7 mouse cellular contexts compared by ENCODE assay signal in genomic region chr7:64057873-64058272, GRCm38 (mm10).
DNase-seq lines count a peak whose midpoint lies in the region; ATAC-seq and TF ChIP-seq lines count a peak whose summit lies in the region.

No protein-coding gene starts in this region.

- no peak overlapping the region for H3K27ac ChIP-seq in forebrain, postnatal 0 days (ENCODE audit: low read depth, low read length)
- H3K27ac ChIP-seq in intestine, postnatal 0 days (ENCODE audit: low read depth, low read length): 0 out of 2 replicates have a peak overlapping the region, but pooled peaks have one; percentile 21
- no peak overlapping the region for H3K27ac ChIP-seq in midbrain, embryonic 16.5 days (ENCODE audit: low read length)

- H3K27me3 ChIP-seq in forebrain, postnatal 0 days (ENCODE audit: insufficient read depth, low read length): no peaks in the 10 kb centered on the region
- H3K27me3 ChIP-seq in intestine, postnatal 0 days (replicated peaks; ENCODE audit: control insufficient read depth, insufficient read depth, low read length): no peaks in the 10 kb centered on the region
- no peaks in the 10 kb centered on the region for H3K27me3 ChIP-seq in midbrain, embryonic 16.5 days (ENCODE audit: control insufficient read depth, insufficient read depth, low read depth, low read length)

- peak; percentile 69 for DNase-seq in ES-CJ7 (ENCODE audit: low read depth, low spot score)
- no peak for DNase-seq in forebrain, postnatal 0 days
- DNase-seq in cerebellum, postnatal 14 days: no peak
- no peak for DNase-seq in layer of hippocampus, postnatal 14 days (ENCODE audit: low spot score in 2 of 2)

- H3K4me3 ChIP-seq in forebrain, postnatal 0 days (ENCODE audit: low read depth, low read length): no peak overlapping the region
- H3K4me3 ChIP-seq in intestine, postnatal 0 days (ENCODE audit: low read depth, low read length): no peak overlapping the region
- H3K4me3 ChIP-seq in midbrain, embryonic 16.5 days (ENCODE audit: low read depth, low read length): no peak overlapping the region

- H3K4me2 ChIP-seq in forebrain, postnatal 0 days (ENCODE audit: low read depth): no peak overlapping the region
- H3K4me2 ChIP-seq in intestine, postnatal 0 days (replicated peaks; ENCODE audit: low read depth): peak overlapping the region; percentile 44
- H3K4me2 ChIP-seq in midbrain, embryonic 16.5 days (ENCODE audit: low read length): no peak overlapping the region

- no peaks in the 10 kb centered on the region for H3K4me1 ChIP-seq in forebrain, postnatal 0 days (ENCODE audit: insufficient read depth)
- no peaks in the 10 kb centered on the region for H3K4me1 ChIP-seq in intestine, postnatal 0 days (replicated peaks; ENCODE audit: control insufficient read depth, insufficient read depth, low read length)
- no peaks in the 10 kb centered on the region for H3K4me1 ChIP-seq in midbrain, embryonic 16.5 days (ENCODE audit: control insufficient read depth, insufficient read depth, low read length)

- ATAC-seq in CD4-positive, CD25-positive, alpha-beta regulatory T cell, adult 4 months: peak; percentile 70
- peak; percentile 62; the same call in 1 of the 2 replicates for ATAC-seq in forebrain, postnatal 0 days
- peak; percentile 99 for ATAC-seq in intestine, postnatal 0 days
- ATAC-seq in midbrain, embryonic 16.5 days: peak; percentile 67; the same call in 1 of the 2 replicates

- TF ChIP-seq CTCF in forebrain, postnatal 0 days (IDR thresholded peaks at IDR 0.05; ENCODE audit: low read depth): peak; percentile 46
- TF ChIP-seq CTCF in intestine, postnatal 0 days (IDR thresholded peaks at IDR 0.05; ENCODE audit: low read depth): peak; percentile 60

- WGBS in forebrain, postnatal 0 days: 74% methylated on average over 4 of the region's 4 CpGs
- WGBS in intestine, postnatal 0 days: 31% methylated on average over 4 of the region's 4 CpGs
- 59% methylated on average over 4 of the region's 4 CpGs for WGBS in midbrain, embryonic 16.5 days

- H3K36me3 ChIP-seq in forebrain, postnatal 0 days (ENCODE audit: insufficient read depth): no peaks in the 10 kb centered on the region
- no peaks in the 10 kb centered on the region for H3K36me3 ChIP-seq in intestine, postnatal 0 days (ENCODE audit: control insufficient read depth, insufficient read depth)
- no peaks in the 10 kb centered on the region for H3K36me3 ChIP-seq in midbrain, embryonic 16.5 days (ENCODE audit: control insufficient read depth, insufficient read depth, low read length)

- H3K9ac ChIP-seq in forebrain, postnatal 0 days: no peak overlapping the region
- no peak overlapping the region for H3K9ac ChIP-seq in intestine, postnatal 0 days (ENCODE audit: low read depth, low read length)
- no peak overlapping the region for H3K9ac ChIP-seq in midbrain, embryonic 16.5 days (ENCODE audit: low read depth, low read length)

- no peaks in the 10 kb centered on the region for H3K9me3 ChIP-seq in forebrain, postnatal 0 days (ENCODE audit: low read length)
- H3K9me3 ChIP-seq in intestine, postnatal 0 days (ENCODE audit: control insufficient read depth): no peaks in the 10 kb centered on the region
- no peaks in the 10 kb centered on the region for H3K9me3 ChIP-seq in midbrain, embryonic 16.5 days (replicated peaks; ENCODE audit: control insufficient read depth, low read length, poor library complexity, severe bottlenecking)
